Mouse (Mus musculus) gastrocnemius, postnatal 25 days (tissue): ENCODE data around the gene Atg101. TPM values are rescaled to one million over a fixed set of nuclear protein-coding genes. Genes with fewer than 3 reads are reported as not detected.

ENCODE experiments used
- DNase-seq: peaks from one replicate; pipeline ENCODE4 v3.0.0; 2022
- total RNA-seq, 2 experiments: library from RNA; stranded (reverse); gene quantifications; 1 replicate in 1 of 2; 2 replicates in 1 of 2; pipeline ENCODE4 v1.2.3; 2021

Atg101 gene
- total RNA-seq, 2 experiments from 2014 or later: 22.3 to 31.3 TPM

GRCm38 (mm10) chr15:101253886-101254795 lies 29.9 kb upstream of the Atg101 start, which contains the start of gene Nr4a1:
Gene Nr4a1 (plus strand): TSS chr15:101254269.
- DNase-seq: peak; percentile 91

GRCm38 (mm10) chr15:101255842-101256462 lies 28.1 kb upstream of the Atg101 start:
- DNase-seq: no peak

GRCm38 (mm10) chr15:101256463-101257206 lies 27.4 kb upstream of the Atg101 start:
- no peak for DNase-seq

- peak; percentile 40 for DNase-seq
Observed at GRCm38 (mm10) chr15:101258420-101258819, 25.7 kb upstream of the Atg101 start.

- DNase-seq: no peak
Observed at GRCm38 (mm10) chr15:101259922-101260321, 24.1 kb upstream of the Atg101 start.

GRCm38 (mm10) chr15:101260387-101260786 lies 23.7 kb upstream of the Atg101 start:
- peak; percentile 95 for DNase-seq

- DNase-seq: no peak
Observed at GRCm38 (mm10) chr15:101260874-101261622, 23.0 kb upstream of the Atg101 start.

- DNase-seq: peak; percentile 56
Observed at GRCm38 (mm10) chr15:101262502-101262901, 21.6 kb upstream of the Atg101 start.

- peak; percentile 97 for DNase-seq
Observed at GRCm38 (mm10) chr15:101266132-101266963, 17.7 kb upstream of the Atg101 start.

- no peak for DNase-seq
Observed at GRCm38 (mm10) chr15:101267053-101268032, 16.7 kb upstream of the Atg101 start.

- DNase-seq: no peak
Observed at GRCm38 (mm10) chr15:101270101-101270820, 13.8 kb upstream of the Atg101 start.

- DNase-seq: no peak
Observed at GRCm38 (mm10) chr15:101271107-101271506, 13.0 kb upstream of the Atg101 start.

- no peak for DNase-seq
Observed at GRCm38 (mm10) chr15:101271513-101271912, 12.6 kb upstream of the Atg101 start.

- DNase-seq: no peak
Observed at GRCm38 (mm10) chr15:101274380-101274779, 9.7 kb upstream of the Atg101 start.

- no peak for DNase-seq
Observed at GRCm38 (mm10) chr15:101277351-101277899, 6.6 kb upstream of the Atg101 start.

- peak; percentile 75 for DNase-seq
Observed at GRCm38 (mm10) chr15:101278589-101278988, 5.5 kb upstream of the Atg101 start.

- peak; percentile 51 for DNase-seq
Observed at GRCm38 (mm10) chr15:101279430-101279999, 4.6 kb upstream of the Atg101 start.

GRCm38 (mm10) chr15:101282471-101282870 lies 1.6 kb upstream of the Atg101 start:
- DNase-seq: no peak
